Mouse (Mus musculus): Measurements from ENCODE around the gene Blmh.

GRCm38 (mm10) chr11:77019539-77019938 lies 94.9 kb downstream of the Blmh start:
- TF ChIP-seq EP300 (optimal IDR thresholded peaks at IDR 0.05) (no peak), CTCF (IDR thresholded peaks at IDR 0.05; ENCODE audit: low read depth) (no peak)
